Mouse (Mus musculus): Measurements from ENCODE around the gene 1600014C10Rik. TPM values are rescaled to one million over a fixed set of nuclear protein-coding genes. Genes with fewer than 3 reads are reported as not detected.
A peak's percentile ranks its signal among the peaks of the same experiment; 100 is the strongest.

The 1600014C10Rik gene
- polyA plus RNA-seq, 1 experiment from 2014 or later: 15.1 TPM

DNA sequence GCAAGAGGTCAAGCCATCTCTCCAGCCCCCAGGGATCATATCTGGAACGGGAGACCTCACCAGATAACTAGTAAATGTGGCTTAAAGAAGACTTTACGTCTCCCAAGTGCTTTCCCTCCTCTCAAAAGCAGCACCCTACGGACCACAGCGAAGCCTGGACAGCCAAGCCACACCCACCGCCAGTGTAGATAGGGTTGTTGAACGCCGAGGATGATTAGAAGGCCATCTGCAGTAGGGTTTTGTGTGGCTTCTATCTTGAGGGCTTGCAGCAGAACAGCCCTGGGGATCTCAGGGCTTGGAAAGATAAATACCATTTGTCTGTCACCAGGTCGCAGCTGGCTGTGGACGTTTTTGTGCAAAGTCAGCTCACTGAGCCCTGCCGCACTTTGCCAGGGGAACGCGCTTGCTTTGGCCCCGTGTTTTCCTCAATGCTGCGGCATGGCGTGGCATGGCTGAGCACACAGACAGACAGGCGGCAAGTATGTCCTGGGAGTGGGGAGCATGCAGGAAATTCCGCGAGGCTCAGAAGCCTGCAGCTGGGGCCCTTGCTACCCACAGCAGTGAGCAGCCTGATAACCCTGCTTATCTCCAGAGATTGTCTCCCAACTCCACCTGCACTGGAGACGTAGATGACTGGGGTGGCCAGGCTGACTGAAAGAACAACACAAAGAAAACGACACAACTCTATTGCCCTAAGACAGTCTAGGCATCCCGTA, 15.9 kb upstream of the 1600014C10Rik start:
- DNase-seq (ENCODE audit: low spot score): no peak
- Histone ChIP-seq H3K27ac (no peak overlapping the region; the same call in 1 of the 2 replicates), H3K9me3 (no peaks in the 10 kb centered on the region; the same call in 1 of the 2 replicates), H3K36me3 (no peaks in the 10 kb centered on the region), H3K27me3 (ENCODE audit: insufficient read depth, poor library complexity, severe bottlenecking) (no peaks in the 10 kb centered on the region), H3K4me3 (peak overlapping the region; percentile 13; the same call in 1 of the 2 replicates), H3K4me1 (replicated peaks) (peaks cover 5% of the 10 kb centered on the region; the same call in 1 of the 2 replicates)
- 54% methylated on average over 21 of the region's 21 CpGs for WGBS

- Histone ChIP-seq H3K27ac (no peak overlapping the region), H3K4me1 (replicated peaks) (peaks cover 5% of the 10 kb centered on the region; the same call in 1 of the 2 replicates), H3K27me3 (ENCODE audit: insufficient read depth, poor library complexity, severe bottlenecking) (no peaks in the 10 kb centered on the region), H3K36me3 (no peaks in the 10 kb centered on the region), H3K9me3 (no peaks in the 10 kb centered on the region; the same call in 1 of the 2 replicates), H3K4me3 (no peak overlapping the region; the same call in 1 of the 2 replicates)
- DNase-seq (ENCODE audit: low spot score): peak; percentile 57
- 17% methylated on average over 11 of the region's 11 CpGs for WGBS
Observed at GRCm38 (mm10) chr7:38167724-38168141, 15.3 kb upstream of the 1600014C10Rik start.

DNA sequence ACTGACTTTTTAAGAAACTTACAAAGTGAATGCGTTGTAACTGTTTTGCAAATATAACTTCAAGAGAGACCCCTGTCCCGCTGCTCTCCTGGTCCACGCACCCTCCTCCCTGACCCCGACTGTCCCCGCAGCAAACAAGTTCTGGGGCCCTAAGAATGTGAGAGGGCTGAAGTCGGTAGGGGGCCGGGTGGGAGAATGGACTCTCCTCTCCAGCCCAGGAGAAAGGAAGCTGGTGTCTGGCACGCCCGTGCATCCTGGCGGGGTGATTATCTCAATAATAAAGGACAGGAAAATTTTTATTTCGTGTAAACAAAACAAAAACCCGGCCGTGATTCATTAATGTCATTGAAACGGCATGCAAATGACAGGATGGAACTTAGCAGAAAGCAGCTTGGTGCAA, 9.1 kb upstream of the 1600014C10Rik start:
- WGBS: 9% methylated on average over 14 of the region's 14 CpGs
- peak overlapping the region; percentile 46 for H3K4me3 ChIP-seq
- no peaks in the 10 kb centered on the region for H3K36me3 ChIP-seq
- no peaks in the 10 kb centered on the region for H3K9me3 ChIP-seq
- peaks cover 16% of the 10 kb centered on the region for H3K4me1 ChIP-seq (replicated peaks)
- no peak for DNase-seq (ENCODE audit: low spot score)
- H3K27me3 ChIP-seq (ENCODE audit: insufficient read depth, poor library complexity, severe bottlenecking): peaks cover 17% of the 10 kb centered on the region
- peak overlapping the region; percentile 91 for H3K27ac ChIP-seq

DNA sequence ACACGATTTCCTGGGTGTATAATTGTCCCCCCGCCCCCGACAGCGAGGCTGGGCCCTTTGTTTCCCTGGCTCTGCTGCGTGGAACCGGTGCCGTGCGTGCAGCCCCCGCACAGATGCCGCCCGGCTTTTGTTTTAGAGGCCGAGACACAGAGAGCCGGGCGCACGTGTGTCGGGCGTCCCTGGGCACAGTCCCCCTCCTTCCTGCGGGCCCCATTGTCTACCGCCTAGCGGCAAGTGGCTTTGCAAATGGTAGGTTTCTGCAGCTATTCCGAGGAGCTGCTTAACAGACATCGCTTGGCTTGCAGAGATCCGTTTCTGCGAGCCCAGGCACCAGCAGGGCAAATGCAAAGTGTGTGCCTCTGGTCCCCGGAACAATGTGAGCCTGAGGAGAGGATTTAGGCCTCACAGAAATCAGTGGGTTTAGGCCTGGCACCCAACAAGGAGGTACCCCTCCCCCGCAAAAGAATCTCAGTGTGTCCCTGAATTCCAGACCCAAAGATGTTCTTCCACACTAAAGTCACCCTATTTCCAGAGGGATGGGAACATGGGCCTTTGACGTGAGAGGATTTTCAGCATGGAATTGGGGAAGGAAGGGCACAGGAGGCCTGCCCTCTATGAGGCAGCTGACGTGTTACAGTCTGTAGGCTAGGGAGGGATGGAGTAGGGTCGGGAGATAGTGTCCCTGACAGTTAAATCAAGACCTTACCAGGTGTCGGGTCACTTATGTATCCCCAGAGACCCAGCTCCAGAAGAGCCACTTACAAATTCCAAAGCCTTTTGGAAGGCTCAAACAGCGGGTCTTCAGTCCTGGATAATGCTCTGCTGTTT, 8.5 kb upstream of the 1600014C10Rik start:
- H3K4me3 ChIP-seq: peak overlapping the region; percentile 46
- no peaks in the 10 kb centered on the region for H3K9me3 ChIP-seq
- no peaks in the 10 kb centered on the region for H3K36me3 ChIP-seq
- H3K27me3 ChIP-seq (ENCODE audit: insufficient read depth, poor library complexity, severe bottlenecking): peaks cover 17% of the 10 kb centered on the region
- DNase-seq (ENCODE audit: low spot score): peak; percentile 77
- H3K27ac ChIP-seq: peak overlapping the region; percentile 91
- 11% methylated on average over 31 of the region's 31 CpGs for WGBS
- H3K4me1 ChIP-seq (replicated peaks): peaks cover 16% of the 10 kb centered on the region

DNA sequence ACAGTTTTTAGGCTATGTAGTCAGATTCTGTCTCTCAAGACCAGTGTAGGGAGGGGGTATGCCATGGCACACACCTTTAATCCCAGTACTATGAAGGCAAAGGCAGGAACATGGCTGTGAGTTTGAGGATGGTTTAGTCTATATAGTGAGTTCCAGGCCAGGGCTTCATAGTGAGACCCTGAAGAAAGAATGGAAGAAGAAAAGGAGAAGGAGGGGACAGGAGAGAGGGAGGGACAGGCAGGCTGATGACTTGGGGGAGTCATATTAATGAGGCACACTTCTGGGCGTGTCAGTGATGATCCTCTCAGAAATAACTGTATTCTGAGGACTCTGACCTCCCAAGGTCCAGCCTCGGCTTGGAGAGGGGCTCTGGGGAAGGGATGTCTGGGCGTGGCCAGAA, 7.0 kb upstream of the 1600014C10Rik start:
- Histone ChIP-seq H3K36me3 (no peaks in the 10 kb centered on the region), H3K27ac (no peak overlapping the region), H3K27me3 (ENCODE audit: insufficient read depth, poor library complexity, severe bottlenecking) (peaks cover 17% of the 10 kb centered on the region), H3K9me3 (no peaks in the 10 kb centered on the region), H3K4me3 (no peak overlapping the region), H3K4me1 (replicated peaks) (peaks cover 16% of the 10 kb centered on the region)
- no peak for DNase-seq (ENCODE audit: low spot score)
- WGBS: 78% methylated on average over 3 of the region's 3 CpGs

GRCm38 (mm10) chr7:38179896-38180295, 3.1 kb upstream of the 1600014C10Rik start:
- Histone ChIP-seq H3K27ac (no peak overlapping the region), H3K9me3 (no peaks in the 10 kb centered on the region), H3K4me3 (no peak overlapping the region), H3K36me3 (no peaks in the 10 kb centered on the region), H3K4me1 (replicated peaks) (peaks cover 25% of the 10 kb centered on the region), H3K27me3 (ENCODE audit: insufficient read depth, poor library complexity, severe bottlenecking) (peaks cover 7% of the 10 kb centered on the region)
- WGBS: 78% methylated on average over 3 of the region's 3 CpGs
- no peak for DNase-seq (ENCODE audit: low spot score)

DNA sequence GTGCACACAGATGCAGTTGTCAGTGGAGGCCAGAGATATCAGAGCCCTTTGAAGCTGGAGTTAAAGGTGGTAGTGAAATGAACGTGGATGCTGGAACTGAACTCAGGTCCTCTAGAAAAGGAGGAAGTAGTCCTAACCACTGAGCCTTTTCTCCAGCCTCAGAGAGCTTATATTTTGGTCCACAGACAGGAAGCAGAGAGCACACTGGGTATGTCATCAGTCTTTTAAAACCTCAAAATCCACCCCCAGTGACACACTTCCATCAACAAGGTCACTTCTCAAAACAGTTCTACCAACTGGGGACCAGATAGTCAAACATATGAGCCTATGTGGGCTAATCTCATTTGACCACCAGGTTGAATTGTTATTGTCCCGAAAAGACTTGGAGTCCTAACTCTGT, 1.7 kb upstream of the 1600014C10Rik start:
- Histone ChIP-seq H3K9me3 (no peaks in the 10 kb centered on the region), H3K27ac (no peak overlapping the region), H3K4me1 (replicated peaks) (peaks cover 24% of the 10 kb centered on the region), H3K27me3 (ENCODE audit: insufficient read depth, poor library complexity, severe bottlenecking) (no peaks in the 10 kb centered on the region), H3K4me3 (no peak overlapping the region), H3K36me3 (no peaks in the 10 kb centered on the region)
- no peak for DNase-seq (ENCODE audit: low spot score)
- WGBS: 87% methylated on average over 2 of the region's 2 CpGs

DNA sequence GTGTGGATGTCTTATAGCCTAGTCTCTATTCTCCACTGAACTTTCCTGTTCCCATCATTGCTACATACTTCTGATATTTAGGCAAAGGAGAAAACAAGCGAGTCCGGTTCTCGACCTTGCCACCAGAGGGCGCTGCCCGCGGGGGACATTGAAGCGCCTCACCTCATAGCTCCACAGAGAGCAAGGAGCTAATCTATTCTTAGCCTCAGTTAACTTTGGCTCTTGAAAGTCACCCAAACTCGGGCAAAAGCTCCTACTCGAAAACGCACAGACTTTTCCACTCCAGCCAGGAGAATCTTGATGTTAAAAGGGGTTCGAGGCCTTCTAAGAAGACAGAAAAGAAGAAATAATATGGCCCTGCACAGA, 438 bp upstream of the 1600014C10Rik start:
- peaks cover 24% of the 10 kb centered on the region for H3K4me1 ChIP-seq (replicated peaks)
- 0% methylated on average over 11 of the region's 11 CpGs for WGBS
- peak overlapping the region; percentile 75 for H3K4me3 ChIP-seq
- H3K9me3 ChIP-seq: no peaks in the 10 kb centered on the region
- H3K36me3 ChIP-seq: no peaks in the 10 kb centered on the region
- no peak overlapping the region for H3K27ac ChIP-seq
- no peaks in the 10 kb centered on the region for H3K27me3 ChIP-seq (ENCODE audit: insufficient read depth, poor library complexity, severe bottlenecking)
- peak; percentile 87 for DNase-seq (ENCODE audit: low spot score)

DNA sequence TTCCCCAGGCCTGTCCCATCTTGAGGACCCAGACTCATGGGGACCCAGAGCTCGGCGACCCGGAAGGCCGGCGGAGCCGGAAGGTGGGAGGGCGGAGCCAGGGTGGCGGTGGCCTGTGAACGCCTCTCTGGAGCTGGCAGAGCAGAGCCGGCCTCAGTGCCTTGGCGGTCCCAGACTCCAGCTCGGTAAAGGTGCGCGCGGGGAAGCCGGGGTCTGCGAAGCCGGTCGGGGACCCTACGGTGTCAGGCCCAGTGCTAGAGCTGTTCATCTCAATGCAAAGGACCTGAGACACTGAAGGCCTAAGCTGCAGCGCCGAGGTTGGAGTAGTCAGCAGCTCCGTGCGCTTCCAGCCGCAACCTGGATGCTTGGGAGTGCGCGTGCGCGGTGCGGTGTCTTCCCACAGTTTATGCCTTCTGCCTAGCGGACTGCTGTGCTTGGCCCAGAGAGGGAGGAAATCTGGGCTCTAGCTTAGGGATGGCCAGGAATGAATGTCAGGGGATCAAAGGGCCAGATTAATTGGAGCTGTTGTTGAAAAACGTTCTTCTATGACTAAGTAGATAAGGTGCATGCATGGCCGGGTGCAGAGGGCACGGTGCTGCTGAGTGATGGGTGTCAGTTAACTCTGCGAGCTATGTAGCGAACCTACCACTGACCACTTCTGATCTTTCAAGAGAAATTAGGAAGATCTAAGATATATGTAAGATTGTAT, 846 bp downstream of the 1600014C10Rik start:
- Histone ChIP-seq H3K4me3 (peak overlapping the region; percentile 75), H3K27ac (peak overlapping the region; percentile 92), H3K9me3 (no peaks in the 10 kb centered on the region), H3K27me3 (ENCODE audit: insufficient read depth, poor library complexity, severe bottlenecking) (no peaks in the 10 kb centered on the region), H3K36me3 (no peaks in the 10 kb centered on the region), H3K4me1 (replicated peaks) (peaks cover 24% of the 10 kb centered on the region)
- peak; percentile 88 for DNase-seq (ENCODE audit: low spot score)
- WGBS: 6% methylated on average over 36 of the region's 36 CpGs

- WGBS: 70% methylated on average over 1 of the region's 1 CpGs
- peaks cover 24% of the 10 kb centered on the region for H3K4me1 ChIP-seq (replicated peaks)
- no peaks in the 10 kb centered on the region; the same call in 1 of the 2 replicates for H3K36me3 ChIP-seq
- H3K9me3 ChIP-seq: no peaks in the 10 kb centered on the region
- peak overlapping the region; percentile 75 for H3K4me3 ChIP-seq
- H3K27ac ChIP-seq: peak overlapping the region; percentile 92
- DNase-seq (ENCODE audit: low spot score): no peak
- no peaks in the 10 kb centered on the region for H3K27me3 ChIP-seq (ENCODE audit: insufficient read depth, poor library complexity, severe bottlenecking)
Observed at GRCm38 (mm10) chr7:38184418-38184745, 1.4 kb downstream of the 1600014C10Rik start.

GRCm38 (mm10) chr7:38184786-38185185, 1.8 kb downstream of the 1600014C10Rik start:
- Histone ChIP-seq H3K4me1 (replicated peaks) (peaks cover 24% of the 10 kb centered on the region), H3K4me3 (peak overlapping the region; percentile 75; the same call in 1 of the 2 replicates), H3K27ac (no peak overlapping the region), H3K9me3 (no peaks in the 10 kb centered on the region), H3K36me3 (peaks cover 3% of the 10 kb centered on the region), H3K27me3 (ENCODE audit: insufficient read depth, poor library complexity, severe bottlenecking) (no peaks in the 10 kb centered on the region)
- 88% methylated on average over 6 of the region's 6 CpGs for WGBS
- DNase-seq (ENCODE audit: low spot score): no peak

DNA sequence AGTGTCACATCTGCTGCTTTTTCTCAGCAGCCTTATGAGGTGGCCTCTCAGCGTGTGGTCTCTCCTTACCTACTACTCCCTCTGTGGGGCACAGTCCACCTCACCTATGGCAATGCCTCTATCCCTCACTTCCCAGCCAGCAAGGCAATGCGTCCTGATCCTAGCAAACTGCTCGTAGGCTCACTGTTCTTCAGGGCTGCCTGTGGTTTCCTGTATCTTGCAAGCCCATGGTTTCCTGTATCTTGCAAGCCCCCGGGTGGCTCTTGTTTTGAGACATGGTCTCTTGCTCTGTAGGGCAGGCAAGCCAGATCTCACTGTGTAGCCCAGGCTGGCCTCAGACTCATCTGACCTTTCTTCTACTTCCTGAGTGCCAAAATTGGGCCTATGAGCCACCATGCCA, 3.8 kb downstream of the 1600014C10Rik start:
- H3K36me3 ChIP-seq: peaks cover 9% of the 10 kb centered on the region
- 75% methylated on average over 4 of the region's 4 CpGs for WGBS

More for the DNA sequence above, 3.8 kb downstream of the 1600014C10Rik start:
- Histone ChIP-seq H3K4me1 (replicated peaks) (peaks cover 24% of the 10 kb centered on the region), H3K27ac (no peak overlapping the region), H3K27me3 (ENCODE audit: insufficient read depth, poor library complexity, severe bottlenecking) (no peaks in the 10 kb centered on the region), H3K9me3 (peaks cover 4% of the 10 kb centered on the region; the same call in 1 of the 2 replicates), H3K4me3 (no peak overlapping the region)
- DNase-seq (ENCODE audit: low spot score): no peak

Data from hindbrain, embryonic 10.5 days (tissue).